Mouse (Mus musculus): ENCODE measurements around the gene Ssc4d. TPM values are rescaled to one million over a fixed set of nuclear protein-coding genes. Genes with fewer than 3 reads are reported as not detected.

Ssc4d gene
- polyA plus RNA-seq, 1 experiment: 6.3 TPM

DNA sequence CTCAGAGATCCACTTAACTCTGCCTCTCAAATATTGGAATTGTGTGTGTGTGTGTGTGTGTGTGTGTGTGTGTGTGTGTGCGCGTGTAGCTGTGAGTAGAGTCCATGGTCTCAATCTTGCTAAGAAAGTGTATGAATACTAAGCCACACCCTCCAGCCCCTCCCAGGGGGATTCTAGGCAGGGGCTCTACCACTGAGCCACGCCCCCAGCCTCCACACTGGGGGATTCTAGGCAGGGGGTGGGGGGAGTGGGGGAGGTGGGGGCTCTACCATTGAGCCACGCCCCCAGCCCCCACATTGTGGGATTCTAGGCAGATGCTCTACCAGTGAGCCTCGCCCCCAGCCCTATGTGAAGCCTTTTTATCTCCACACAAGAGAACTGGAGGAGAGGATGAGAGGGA is 27.7 kb downstream of the Ssc4d start:
- Histone ChIP-seq H3K9me3 (replicated peaks; ENCODE audit: control insufficient read depth, insufficient read depth, low read length, poor library complexity, severe bottlenecking) (no peaks in the 10 kb centered on the region), H3K4me3 (ENCODE audit: low read depth, low read length) (peak overlapping the region; percentile 39), H3K4me1 (ENCODE audit: control insufficient read depth, insufficient read depth, low read length) (peaks cover 8% of the 10 kb centered on the region), H3K36me3 (ENCODE audit: control insufficient read depth, insufficient read depth, low read length, poor library complexity, severe bottlenecking) (no peaks in the 10 kb centered on the region), H3K27me3 (ENCODE audit: control insufficient read depth, insufficient read depth, low read length, poor library complexity, severe bottlenecking) (no peaks in the 10 kb centered on the region), H3K9ac (ENCODE audit: low read depth, poor library complexity, severe bottlenecking) (peak overlapping the region; percentile 17), H3K27ac (ENCODE audit: insufficient read depth, low read length) (peak overlapping the region; percentile 93)
- TF ChIP-seq POLR2A (IDR thresholded peaks at IDR 0.05; ENCODE audit: insufficient read depth, low read length): no peak
- TF ChIP-seq CTCF (IDR thresholded peaks at IDR 0.05; ENCODE audit: low read depth, low read length): no peak
- no peak for TF ChIP-seq EP300 (IDR thresholded peaks at IDR 0.05; ENCODE audit: insufficient read depth, low read depth, low read length)

- Histone ChIP-seq H3K36me3 (ENCODE audit: control insufficient read depth, insufficient read depth, low read length, poor library complexity, severe bottlenecking) (no peaks in the 10 kb centered on the region), H3K9ac (ENCODE audit: low read depth, poor library complexity, severe bottlenecking) (peak overlapping the region; percentile 17), H3K4me1 (ENCODE audit: control insufficient read depth, insufficient read depth, low read length) (peaks cover 6% of the 10 kb centered on the region), H3K4me3 (ENCODE audit: low read depth, low read length) (0 out of 2 replicates have a peak overlapping the region, but pooled peaks have one; percentile 13), H3K27me3 (ENCODE audit: control insufficient read depth, insufficient read depth, low read length, poor library complexity, severe bottlenecking) (no peaks in the 10 kb centered on the region), H3K9me3 (replicated peaks; ENCODE audit: control insufficient read depth, insufficient read depth, low read length, poor library complexity, severe bottlenecking) (no peaks in the 10 kb centered on the region), H3K27ac (ENCODE audit: insufficient read depth, low read length) (peak overlapping the region; percentile 83)
- TF ChIP-seq EP300 (IDR thresholded peaks at IDR 0.05; ENCODE audit: insufficient read depth, low read depth, low read length): peak; percentile 74
- TF ChIP-seq CTCF (IDR thresholded peaks at IDR 0.05; ENCODE audit: low read depth, low read length): no peak
Observed at GRCm38 (mm10) chr5:135945916-135946408, 28.4 kb downstream of the Ssc4d start.

DNA sequence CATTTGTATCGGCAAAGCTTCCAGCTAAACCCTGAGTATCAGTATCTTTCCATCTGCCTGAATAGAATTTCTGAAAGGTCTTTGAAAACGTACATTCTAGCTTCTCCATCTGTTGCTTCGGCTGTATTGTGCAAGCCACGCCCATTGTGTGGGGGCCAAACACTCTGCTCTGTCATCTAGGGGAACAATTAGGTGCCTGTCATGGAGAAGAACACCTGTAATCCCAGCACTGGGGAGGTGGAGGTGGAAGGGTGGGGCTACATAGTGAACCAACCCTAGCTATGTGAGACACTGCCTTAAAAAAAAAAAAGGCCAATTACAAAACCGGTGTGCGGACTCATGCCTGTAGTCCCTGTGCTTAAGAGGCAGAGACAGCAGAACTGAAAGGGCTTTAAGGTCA is 31.6 kb downstream of the Ssc4d start:
- Histone ChIP-seq H3K4me1 (ENCODE audit: control insufficient read depth, insufficient read depth, low read length) (peaks cover 4% of the 10 kb centered on the region), H3K9me3 (replicated peaks; ENCODE audit: control insufficient read depth, insufficient read depth, low read length, poor library complexity, severe bottlenecking) (no peaks in the 10 kb centered on the region), H3K9ac (ENCODE audit: low read depth, poor library complexity, severe bottlenecking) (no peak overlapping the region), H3K27ac (ENCODE audit: insufficient read depth, low read length) (peak overlapping the region; percentile 17; the same call in 1 of the 2 replicates), H3K36me3 (ENCODE audit: control insufficient read depth, insufficient read depth, low read length, poor library complexity, severe bottlenecking) (no peaks in the 10 kb centered on the region), H3K4me3 (ENCODE audit: low read depth, low read length) (no peak overlapping the region), H3K27me3 (ENCODE audit: control insufficient read depth, insufficient read depth, low read length, poor library complexity, severe bottlenecking) (no peaks in the 10 kb centered on the region)
- TF ChIP-seq EP300 (IDR thresholded peaks at IDR 0.05; ENCODE audit: insufficient read depth, low read depth, low read length) (peak; percentile 54; the same call in 1 of the 2 replicates), CTCF (IDR thresholded peaks at IDR 0.05; ENCODE audit: low read depth, low read length) (no peak)

DNA sequence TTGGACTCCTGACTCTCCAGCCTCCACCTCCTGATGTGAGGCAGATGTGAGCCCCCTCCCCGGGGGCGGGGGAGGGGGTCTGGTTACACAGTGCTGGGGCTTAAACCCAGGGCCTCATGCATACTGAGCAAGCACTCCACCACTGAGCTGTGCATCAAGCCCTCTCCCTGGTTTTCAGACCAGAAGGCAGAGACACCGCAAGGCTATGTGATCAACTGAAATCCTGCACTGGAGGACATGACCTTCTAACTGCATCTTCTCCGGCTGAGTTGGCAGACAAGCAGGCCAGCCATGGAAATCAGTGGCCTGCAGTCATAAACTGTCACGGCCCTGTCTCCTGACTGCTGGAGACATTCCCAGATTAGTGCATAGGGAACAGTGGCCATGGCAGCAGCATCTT is 33.7 kb downstream of the Ssc4d start:
- Histone ChIP-seq H3K4me3 (ENCODE audit: low read depth, low read length) (no peak overlapping the region), H3K27me3 (ENCODE audit: control insufficient read depth, insufficient read depth, low read length, poor library complexity, severe bottlenecking) (no peaks in the 10 kb centered on the region), H3K9ac (ENCODE audit: low read depth, poor library complexity, severe bottlenecking) (no peak overlapping the region), H3K4me1 (ENCODE audit: control insufficient read depth, insufficient read depth, low read length) (peaks cover 4% of the 10 kb centered on the region), H3K27ac (ENCODE audit: insufficient read depth, low read length) (peak overlapping the region; percentile 12; the same call in 1 of the 2 replicates), H3K36me3 (ENCODE audit: control insufficient read depth, insufficient read depth, low read length, poor library complexity, severe bottlenecking) (no peaks in the 10 kb centered on the region), H3K9me3 (replicated peaks; ENCODE audit: control insufficient read depth, insufficient read depth, low read length, poor library complexity, severe bottlenecking) (no peaks in the 10 kb centered on the region)
- no peak for TF ChIP-seq CTCF (IDR thresholded peaks at IDR 0.05; ENCODE audit: low read depth, low read length)
- TF ChIP-seq EP300 (IDR thresholded peaks at IDR 0.05; ENCODE audit: insufficient read depth, low read depth, low read length): peak; percentile 85

GRCm38 (mm10) chr5:135935641-135936190 is 38.6 kb downstream of the Ssc4d start:
- peak; percentile 99 for TF ChIP-seq EP300 (IDR thresholded peaks at IDR 0.05; ENCODE audit: insufficient read depth, low read depth, low read length)
- no peak for TF ChIP-seq CTCF (IDR thresholded peaks at IDR 0.05; ENCODE audit: low read depth, low read length)
- Histone ChIP-seq H3K27me3 (ENCODE audit: control insufficient read depth, insufficient read depth, low read length, poor library complexity, severe bottlenecking) (no peaks in the 10 kb centered on the region), H3K9ac (ENCODE audit: low read depth, poor library complexity, severe bottlenecking) (peak overlapping the region; percentile 66), H3K4me3 (ENCODE audit: low read depth, low read length) (no peak overlapping the region), H3K36me3 (ENCODE audit: control insufficient read depth, insufficient read depth, low read length, poor library complexity, severe bottlenecking) (peaks cover 24% of the 10 kb centered on the region), H3K27ac (ENCODE audit: insufficient read depth, low read length) (peak overlapping the region; percentile 100), H3K9me3 (replicated peaks; ENCODE audit: control insufficient read depth, insufficient read depth, low read length, poor library complexity, severe bottlenecking) (no peaks in the 10 kb centered on the region), H3K4me1 (ENCODE audit: control insufficient read depth, insufficient read depth, low read length) (no peaks in the 10 kb centered on the region)

- TF ChIP-seq EP300 (IDR thresholded peaks at IDR 0.05; ENCODE audit: insufficient read depth, low read depth, low read length): no peak
- no peak for TF ChIP-seq POLR2A (IDR thresholded peaks at IDR 0.05; ENCODE audit: insufficient read depth, low read length)
- no peak for TF ChIP-seq CTCF (IDR thresholded peaks at IDR 0.05; ENCODE audit: low read depth, low read length)
- Histone ChIP-seq H3K27ac (ENCODE audit: insufficient read depth, low read length) (peak overlapping the region; percentile 100), H3K36me3 (ENCODE audit: control insufficient read depth, insufficient read depth, low read length, poor library complexity, severe bottlenecking) (peaks cover 29% of the 10 kb centered on the region), H3K27me3 (ENCODE audit: control insufficient read depth, insufficient read depth, low read length, poor library complexity, severe bottlenecking) (no peaks in the 10 kb centered on the region), H3K9me3 (replicated peaks; ENCODE audit: control insufficient read depth, insufficient read depth, low read length, poor library complexity, severe bottlenecking) (no peaks in the 10 kb centered on the region), H3K4me3 (ENCODE audit: low read depth, low read length) (peak overlapping the region; percentile 65), H3K9ac (ENCODE audit: low read depth, poor library complexity, severe bottlenecking) (peak overlapping the region; percentile 66), H3K4me1 (ENCODE audit: control insufficient read depth, insufficient read depth, low read length) (no peaks in the 10 kb centered on the region)
Observed at GRCm38 (mm10) chr5:135935176-135935523, 39.2 kb downstream of the Ssc4d start.
